Mouse (Mus musculus): ENCODE measurements at regions not wholly inside any gene's neighbourhood (a gene's known extent, or its start where the extent isn't known, plus 50 kb on each side); places are given as distances from the start of the nearest gene placed in this dataset.

- H3K9me3 ChIP-seq (ENCODE audit: low read length), result no peaks in the 10 kb centered on the region
- no peak overlapping the region for H3K9ac ChIP-seq (replicated peaks; ENCODE audit: low read depth)
- H3K4me1 ChIP-seq (ENCODE audit: insufficient read depth, low read depth, low read length), result no peaks in the 10 kb centered on the region
- H3K27me3 ChIP-seq (replicated peaks; ENCODE audit: insufficient read depth, low read length), result 0 out of 2 replicates have a peak, but pooled peaks cover 3% of the 10 kb centered on the region
- H3K36me3 ChIP-seq (ENCODE audit: insufficient read depth, low read length), result no peaks in the 10 kb centered on the region
- peak overlapping the region; percentile 34 for H3K4me2 ChIP-seq (replicated peaks; ENCODE audit: low read depth, low read length)
- H3K27ac ChIP-seq (ENCODE audit: low read length), result no peak overlapping the region
- ATAC-seq (peak; percentile 70), DNase-seq (ENCODE audit: low spot score) (peak; percentile 82)
- TF ChIP-seq CTCF (IDR thresholded peaks at IDR 0.05) (peak; percentile 85), EP300 (IDR thresholded peaks at IDR 0.05) (no peak)
- 21% methylated on average over 30 of the region's 30 CpGs for WGBS
- no peak overlapping the region for H3K4me3 ChIP-seq (ENCODE audit: low read depth, low read length)
These were observed 308.6 kb downstream of the Matn1 start for GRCm38 (mm10) chr4:131252602-131253442.

- H3K4me1 ChIP-seq (ENCODE audit: insufficient read depth, low read depth, low read length), result no peaks in the 10 kb centered on the region
- no peak for DNase-seq (ENCODE audit: low spot score)
- ATAC-seq, result no peak
- no peaks in the 10 kb centered on the region for H3K9me3 ChIP-seq (ENCODE audit: low read length)
- H3K27ac ChIP-seq (ENCODE audit: low read length), result no peak overlapping the region
- 0 out of 2 replicates have a peak, but pooled peaks cover 3% of the 10 kb centered on the region for H3K27me3 ChIP-seq (replicated peaks; ENCODE audit: insufficient read depth, low read length)
- TF ChIP-seq CTCF (IDR thresholded peaks at IDR 0.05), result no peak
- TF ChIP-seq EP300 (IDR thresholded peaks at IDR 0.05), result no peak
- peak overlapping the region; percentile 34 for H3K4me2 ChIP-seq (replicated peaks; ENCODE audit: low read depth, low read length)
- no peak overlapping the region for H3K4me3 ChIP-seq (ENCODE audit: low read depth, low read length)
- WGBS, result 3% methylated on average over 8 of the region's 8 CpGs
- no peaks in the 10 kb centered on the region for H3K36me3 ChIP-seq (ENCODE audit: insufficient read depth, low read length)
- H3K9ac ChIP-seq (replicated peaks; ENCODE audit: low read depth), result no peak overlapping the region
These were observed 309.2 kb downstream of the Matn1 start for GRCm38 (mm10) chr4:131253443-131253817.

GRCm38 (mm10) chr4:131254243-131254642, 310.1 kb downstream of the Matn1 start:
- TF ChIP-seq EP300 (IDR thresholded peaks at IDR 0.05) (no peak), CTCF (IDR thresholded peaks at IDR 0.05) (no peak)
- ATAC-seq (peak; percentile 67), DNase-seq (ENCODE audit: low spot score) (peak; percentile 63)
- WGBS, result 36% methylated on average over 7 of the region's 7 CpGs
- Histone ChIP-seq H3K9me3 (ENCODE audit: low read length) (no peaks in the 10 kb centered on the region), H3K27ac (ENCODE audit: low read length) (no peak overlapping the region), H3K36me3 (ENCODE audit: insufficient read depth, low read length) (no peaks in the 10 kb centered on the region), H3K27me3 (replicated peaks; ENCODE audit: insufficient read depth, low read length) (0 out of 2 replicates have a peak, but pooled peaks cover 3% of the 10 kb centered on the region), H3K4me2 (replicated peaks; ENCODE audit: low read depth, low read length) (no peak overlapping the region), H3K4me3 (ENCODE audit: low read depth, low read length) (no peak overlapping the region), H3K9ac (replicated peaks; ENCODE audit: low read depth) (no peak overlapping the region), H3K4me1 (ENCODE audit: insufficient read depth, low read depth, low read length) (no peaks in the 10 kb centered on the region)

GRCm38 (mm10) chr4:131254691-131255090, 310.5 kb downstream of the Matn1 start:
- no peak for TF ChIP-seq EP300 (IDR thresholded peaks at IDR 0.05)
- TF ChIP-seq CTCF (IDR thresholded peaks at IDR 0.05), result peak; percentile 67
- H3K36me3 ChIP-seq (ENCODE audit: insufficient read depth, low read length), result no peaks in the 10 kb centered on the region
- H3K9ac ChIP-seq (replicated peaks; ENCODE audit: low read depth), result no peak overlapping the region
- 39% methylated on average over 6 of the region's 6 CpGs for WGBS
- DNase-seq (ENCODE audit: low spot score) (peak; percentile 12), ATAC-seq (no peak)
- H3K4me1 ChIP-seq (ENCODE audit: insufficient read depth, low read depth, low read length), result no peaks in the 10 kb centered on the region
- H3K27me3 ChIP-seq (replicated peaks; ENCODE audit: insufficient read depth, low read length), result 0 out of 2 replicates have a peak, but pooled peaks cover 3% of the 10 kb centered on the region
- no peaks in the 10 kb centered on the region for H3K9me3 ChIP-seq (ENCODE audit: low read length)
- H3K4me2 ChIP-seq (replicated peaks; ENCODE audit: low read depth, low read length), result no peak overlapping the region
- no peak overlapping the region for H3K4me3 ChIP-seq (ENCODE audit: low read depth, low read length)
- no peak overlapping the region for H3K27ac ChIP-seq (ENCODE audit: low read length)

GRCm38 (mm10) chr4:131261236-131261635, 317.1 kb downstream of the Matn1 start:
- Histone ChIP-seq H3K4me1 (ENCODE audit: insufficient read depth, low read depth, low read length) (no peaks in the 10 kb centered on the region), H3K9ac (replicated peaks; ENCODE audit: low read depth) (no peak overlapping the region), H3K4me3 (ENCODE audit: low read depth, low read length) (no peak overlapping the region), H3K36me3 (ENCODE audit: insufficient read depth, low read length) (no peaks in the 10 kb centered on the region), H3K4me2 (replicated peaks; ENCODE audit: low read depth, low read length) (no peak overlapping the region), H3K9me3 (ENCODE audit: low read length) (no peaks in the 10 kb centered on the region), H3K27me3 (replicated peaks; ENCODE audit: insufficient read depth, low read length) (no peaks in the 10 kb centered on the region), H3K27ac (ENCODE audit: low read length) (no peak overlapping the region)
- 56% methylated on average over 2 of the region's 2 CpGs for WGBS
- no peak for ATAC-seq
- no peak for DNase-seq (ENCODE audit: low spot score)
- TF ChIP-seq EP300 (IDR thresholded peaks at IDR 0.05) (no peak), CTCF (IDR thresholded peaks at IDR 0.05) (no peak)

- no peaks in the 10 kb centered on the region for H3K4me1 ChIP-seq (ENCODE audit: insufficient read depth, low read depth, low read length)
- no peaks in the 10 kb centered on the region for H3K27me3 ChIP-seq (replicated peaks; ENCODE audit: insufficient read depth, low read length)
- H3K4me3 ChIP-seq (ENCODE audit: low read depth, low read length), result no peak overlapping the region
- TF ChIP-seq CTCF (IDR thresholded peaks at IDR 0.05), result no peak
- TF ChIP-seq EP300 (IDR thresholded peaks at IDR 0.05), result no peak
- no peak overlapping the region for H3K4me2 ChIP-seq (replicated peaks; ENCODE audit: low read depth, low read length)
- peak; percentile 27 for DNase-seq (ENCODE audit: low spot score)
- no peaks in the 10 kb centered on the region for H3K36me3 ChIP-seq (ENCODE audit: insufficient read depth, low read length)
- 41% methylated on average over 6 of the region's 6 CpGs for WGBS
- no peak overlapping the region for H3K27ac ChIP-seq (ENCODE audit: low read length)
- no peaks in the 10 kb centered on the region for H3K9me3 ChIP-seq (ENCODE audit: low read length)
- no peak overlapping the region for H3K9ac ChIP-seq (replicated peaks; ENCODE audit: low read depth)
- 0 out of 2 replicates have a peak, but pooled peaks have one; percentile 32 for ATAC-seq
These were observed 318.7 kb downstream of the Matn1 start for GRCm38 (mm10) chr4:131262909-131263308.
